ENCODE assay signal across 8 mouse cellular contexts in the genomic region with DNA sequence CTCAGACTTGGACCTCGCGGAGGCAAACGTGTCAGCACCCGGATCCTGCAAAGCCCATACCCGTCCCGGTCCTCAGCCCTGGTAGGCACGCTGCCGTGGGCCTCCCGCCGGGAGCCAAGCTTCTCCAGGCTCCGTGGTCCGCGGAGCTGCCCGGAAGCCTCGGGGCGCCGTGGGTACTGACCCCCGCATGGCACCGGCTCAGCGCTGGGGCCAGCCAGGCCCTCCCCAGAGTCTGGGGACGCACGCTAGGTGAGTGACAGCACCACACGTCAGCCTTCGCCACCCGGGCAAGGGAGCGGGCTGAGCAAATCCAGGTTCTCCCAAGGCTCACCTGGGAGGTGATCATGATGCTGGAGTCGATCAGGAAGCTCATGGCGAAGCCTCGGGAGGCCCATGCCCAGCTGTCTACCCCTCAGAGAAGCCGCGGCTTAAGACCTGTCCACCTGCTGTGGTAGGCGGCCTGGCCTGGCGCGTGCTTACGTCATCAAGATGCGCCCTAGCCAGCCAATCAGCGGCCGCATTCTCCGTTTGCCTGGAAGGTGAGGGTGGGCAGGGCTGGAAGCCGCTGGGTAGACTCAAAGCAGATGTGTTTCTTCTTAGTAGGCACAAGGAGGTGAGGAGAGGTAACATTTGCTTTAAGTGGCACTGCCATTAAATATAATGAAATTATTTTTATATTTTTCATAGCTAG. TPM values are rescaled to one million over a fixed set of nuclear protein-coding genes. Genes with fewer than 3 reads are reported as not detected.
DNase-seq lines count a peak whose midpoint lies in the region; ATAC-seq and TF ChIP-seq lines count a peak whose summit lies in the region.

Gpr89 (minus strand) TSS at position 496 of the 691 bp plus-strand sequence.

- peaks cover 3 to 8% of the 10 kb centered on the region in 2 experiments for H3K27me3 ChIP-seq in MEL (ENCODE audit: control insufficient read depth in 1 of 2, insufficient read depth in 2 of 2, low read length in 2 of 2)
- H3K27me3 ChIP-seq in cerebellum, adult 2 months (ENCODE audit: control insufficient read depth, insufficient read depth, low read length), result no peaks in the 10 kb centered on the region
- H3K27me3 ChIP-seq in forebrain, postnatal 0 days (ENCODE audit: insufficient read depth, low read length), result no peaks in the 10 kb centered on the region
- H3K27me3 ChIP-seq in lung, embryonic 15.5 days, result peaks cover 8% of the 10 kb centered on the region; the same call in 1 of the 2 replicates

- peak; percentile 96 for ATAC-seq in forebrain, postnatal 0 days
- ATAC-seq in lung, embryonic 15.5 days (ENCODE audit: borderline replicate concordance, extremely low read depth, low FRiP score, low TSS enrichment), result peak; percentile 94

- peak within 1 kb of the TSS; percentile 69 to 85 for H3K4me3 ChIP-seq in MEL (ENCODE audit: control insufficient read depth in 1 of 2, insufficient read depth in 1 of 2, low read depth in 2 of 2, low read length in 2 of 2)
- H3K4me3 ChIP-seq in cerebellum, adult 2 months (replicated peaks; ENCODE audit: insufficient read depth, low read depth, low read length), result peak within 1 kb of the TSS; percentile 77
- H3K4me3 ChIP-seq in forebrain, postnatal 0 days (ENCODE audit: low read depth, low read length), result peak within 1 kb of the TSS; percentile 80
- peak within 1 kb of the TSS; percentile 60 for H3K4me3 ChIP-seq in lung, embryonic 15.5 days

- peak within 1 kb of the TSS; percentile 67 for H3K4me2 ChIP-seq in forebrain, postnatal 0 days (ENCODE audit: low read depth)
- H3K4me2 ChIP-seq in lung, embryonic 15.5 days, result peak within 1 kb of the TSS; percentile 67

- TF ChIP-seq EP300 in MEL (IDR thresholded peaks at IDR 0.05; ENCODE audit: low read depth in 1 of 2, low read length in 2 of 2), result 0 out of 4 replicates have a peak, but pooled peaks of 1 of the 2 experiments have one; percentile 8

- 0 out of 2 replicates have a peak within 1 kb of the TSS, but pooled peaks have one; percentile 13 for H3K27ac ChIP-seq in MEL (ENCODE audit: control insufficient read depth, low read depth, low read length)
- peak within 1 kb of the TSS; percentile 54 for H3K27ac ChIP-seq in cerebellum, adult 2 months (ENCODE audit: insufficient read depth, low read length)
- H3K27ac ChIP-seq in forebrain, postnatal 0 days (ENCODE audit: low read depth, low read length), result peak within 1 kb of the TSS; percentile 66
- H3K27ac ChIP-seq in lung, embryonic 15.5 days, result no peak within 1 kb of the TSS

- WGBS in cerebellum, adult 2 months, result under 1% methylated on average over 40 of the region's 40 CpGs
- 3% methylated on average over 40 of the region's 40 CpGs for WGBS in forebrain, postnatal 0 days
- under 1% methylated on average over 40 of the region's 40 CpGs for WGBS in lung, embryonic 15.5 days

- peak within 1 kb of the TSS; percentile 86 for H3K9ac ChIP-seq in MEL (ENCODE audit: control insufficient read depth, low read depth, low read length, poor library complexity, severe bottlenecking)
- H3K9ac ChIP-seq in forebrain, postnatal 0 days, result peak within 1 kb of the TSS; percentile 84
- peak within 1 kb of the TSS; percentile 59 for H3K9ac ChIP-seq in lung, embryonic 15.5 days

- H3K36me3 ChIP-seq in MEL (ENCODE audit: control insufficient read depth in 1 of 2, insufficient read depth in 2 of 2, low read length in 2 of 2), result peaks cover 0 to 25% of the 10 kb centered on the region in 2 experiments; a peak in 2 of 4 replicates
- no peaks in the 10 kb centered on the region for H3K36me3 ChIP-seq in forebrain, postnatal 0 days (ENCODE audit: insufficient read depth)
- no peaks in the 10 kb centered on the region for H3K36me3 ChIP-seq in lung, embryonic 15.5 days

- peak; percentile 99 for DNase-seq in MEL (ENCODE audit: low read depth, low spot score)
- peak; percentile 95 to 97 for DNase-seq in cerebellum, adult 2 months
- DNase-seq in forebrain, postnatal 0 days, result peak; percentile 96
- DNase-seq in heart, postnatal 4 days, result peak; percentile 96
- DNase-seq in layer of hippocampus, adult 8-10 months (ENCODE audit: low spot score in 2 of 2), result peak; percentile 92 to 95
- DNase-seq in ovary, adult 18-20 months (ENCODE audit: low spot score), result peak; percentile 86
- DNase-seq in thymus, postnatal 0 days (ENCODE audit: low spot score), result peak; percentile 93

- H3K79me2 ChIP-seq in MEL (ENCODE audit: control insufficient read depth, insufficient read depth, low read length, poor library complexity), result peaks cover 16% of the 10 kb centered on the region

- H3K9me3 ChIP-seq in MEL (replicated peaks; ENCODE audit: insufficient read depth, low read length), result no peaks in the 10 kb centered on the region
- H3K9me3 ChIP-seq in forebrain, postnatal 0 days (ENCODE audit: low read length), result no peaks in the 10 kb centered on the region
- H3K9me3 ChIP-seq in lung, embryonic 15.5 days, result no peaks in the 10 kb centered on the region

- H3K4me1 ChIP-seq in MEL (ENCODE audit: control insufficient read depth in 1 of 2, insufficient read depth in 2 of 2, low read length in 2 of 2), result peaks cover 10 to 15% of the 10 kb centered on the region in 2 experiments
- H3K4me1 ChIP-seq in cerebellum, adult 2 months (ENCODE audit: control insufficient read depth, insufficient read depth, low read length), result no peaks in the 10 kb centered on the region
- H3K4me1 ChIP-seq in forebrain, postnatal 0 days (ENCODE audit: insufficient read depth), result no peaks in the 10 kb centered on the region
- peaks cover 5% of the 10 kb centered on the region for H3K4me1 ChIP-seq in lung, embryonic 15.5 days

- TF ChIP-seq RAD21 in MEL (IDR thresholded peaks at IDR 0.05; ENCODE audit: low read depth, low read length), result no peak

- no peak for TF ChIP-seq CTCF in MEL (IDR thresholded peaks at IDR 0.05 in 2 of 3, conservative IDR thresholded peaks at IDR 0.05 in 1 of 3; ENCODE audit: control insufficient read depth in 1 of 3, insufficient read depth in 1 of 3, low read depth in 2 of 3, low read length in 3 of 3, poor library complexity in 1 of 3, severe bottlenecking in 1 of 3)
- TF ChIP-seq CTCF in cerebellum, adult 2 months (IDR thresholded peaks at IDR 0.05; ENCODE audit: borderline replicate concordance, insufficient read depth, low read depth, low read length), result no peak
- no peak for TF ChIP-seq CTCF in forebrain, postnatal 0 days (IDR thresholded peaks at IDR 0.05; ENCODE audit: low read depth)

- TF ChIP-seq POLR2A in MEL (IDR thresholded peaks at IDR 0.05; ENCODE audit: control insufficient read depth in 1 of 2, insufficient read depth in 1 of 2, low read depth in 1 of 2, low read length in 2 of 2, poor library complexity in 1 of 2), result peak; percentile 86 to 99
- TF ChIP-seq POLR2A in cerebellum, adult 2 months (IDR thresholded peaks at IDR 0.05; ENCODE audit: borderline replicate concordance, insufficient read depth, low read length), result peak; percentile 94

TF ChIP-seq in MEL, 35 proteins besides CTCF, POLR2A, EP300 and RAD21 (continues in another document):
- TF ChIP-seq ZC3H11A (IDR thresholded peaks at IDR 0.05; ENCODE audit: low read depth, low read length), result no peak
- TF ChIP-seq ZKSCAN1 (IDR thresholded peaks at IDR 0.05; ENCODE audit: low read depth, low read length), result no peak
- peak; percentile 93 for TF ChIP-seq POLR2AphosphoS2 (IDR thresholded peaks at IDR 0.05; ENCODE audit: low read length)
- no peak; the same call in 1 of the 2 replicates for TF ChIP-seq CHD1 (IDR thresholded peaks at IDR 0.05; ENCODE audit: low read depth, low read length)
- TF ChIP-seq JUND (IDR thresholded peaks at IDR 0.05; ENCODE audit: low read depth, low read length), result no peak
- peak; percentile 67 for TF ChIP-seq TCF12 (IDR thresholded peaks at IDR 0.05; ENCODE audit: low read depth, low read length)
- no peak for TF ChIP-seq MYB (IDR thresholded peaks at IDR 0.05; ENCODE audit: low read depth, low read length)
- TF ChIP-seq ZNF384 (IDR thresholded peaks at IDR 0.05; ENCODE audit: low read depth, low read length), result no peak
- no peak for TF ChIP-seq MAFK (IDR thresholded peaks at IDR 0.05; ENCODE audit: borderline replicate concordance, low read depth, low read length)
- no peak for TF ChIP-seq SMC3 (IDR thresholded peaks at IDR 0.05; ENCODE audit: low read depth, low read length)
- peak; percentile 78 for TF ChIP-seq MYC (IDR thresholded peaks at IDR 0.05; ENCODE audit: low read depth, low read length)
- no peak for TF ChIP-seq ELF1 (IDR thresholded peaks at IDR 0.05; ENCODE audit: low read depth, low read length)
- peak; percentile 71 for TF ChIP-seq MAX (IDR thresholded peaks at IDR 0.05; ENCODE audit: low read length)
- no peak; the same call in 1 of the 2 replicates for TF ChIP-seq POLR2AphosphoS5 (IDR thresholded peaks at IDR 0.05; ENCODE audit: borderline replicate concordance, low read depth, low read length)
- no peak for TF ChIP-seq ETS1 (IDR thresholded peaks at IDR 0.05; ENCODE audit: low read depth, low read length)
- TF ChIP-seq USF1 (IDR thresholded peaks at IDR 0.05; ENCODE audit: low read depth, low read length), result no peak
- peak; percentile 89 for TF ChIP-seq HCFC1 (IDR thresholded peaks at IDR 0.05; ENCODE audit: low read depth, low read length)
- TF ChIP-seq RCOR1 (IDR thresholded peaks at IDR 0.05; ENCODE audit: low read depth, low read length), result no peak
- TF ChIP-seq NRF1 (IDR thresholded peaks at IDR 0.05; ENCODE audit: insufficient read depth, low read depth, low read length, poor library complexity, severe bottlenecking), result no peak
- no peak for TF ChIP-seq BHLHE40 (IDR thresholded peaks at IDR 0.05; ENCODE audit: borderline replicate concordance, low read depth, low read length)
- no peak for TF ChIP-seq E2F4 (IDR thresholded peaks at IDR 0.05; ENCODE audit: borderline replicate concordance, low read depth, low read length)
- peak; percentile 94 for TF ChIP-seq NELFE (IDR thresholded peaks at IDR 0.05; ENCODE audit: low read depth, low read length)
- TF ChIP-seq CHD2 (IDR thresholded peaks at IDR 0.05; ENCODE audit: low read length), result no peak
- no peak for TF ChIP-seq MAZ (IDR thresholded peaks at IDR 0.05; ENCODE audit: low read depth, low read length)

RNA-seq across cellular contexts. Expression of gene Gpr89, which starts in this region (rescaled TPM):
- 56.7 and 69.9 TPM in 2 replicates for total RNA-seq in MEL (2012; rRNA removed)
- 10 to 100 TPM in 1 of 2 experiments, not detected in 1; 56.7 TPM for polyA plus RNA-seq in MEL (2012; ENCODE audit: insufficient read depth in 1 of 2, insufficient read length in 2 of 2, low read depth in 1 of 2, low replicate concordance in 2 of 2, missing spikeins in 1 of 2)
- polyA plus RNA-seq in cerebellum, adult 2 months (2012; rRNA removed), result 19.0 TPM in 2 replicates
- total RNA-seq in forebrain, postnatal 0 days (2014; rRNA removed), result 17.8 and 24.1 TPM in 2 replicates
- 23.0 and 34.8 TPM in 2 replicates for polyA plus RNA-seq in forebrain, postnatal 0 days (2015; fragmentation: Nextera tagmentation; extraction: Ambion mirVana)
- 10 to 100 TPM; 17.8 to 22.7 TPM for total RNA-seq in heart, postnatal 4 days (2021)
- total RNA-seq in layer of hippocampus, adult 8-10 months (2022), result 10 to 100 TPM; 37.0 to 45.8 (median 44.7) TPM
- 35.4 and 38.1 TPM in 2 replicates for polyA plus RNA-seq in lung, embryonic 15.5 days (2015; fragmentation: Nextera tagmentation; extraction: Ambion mirVana)
- polyA plus RNA-seq in thymus, postnatal 0 days (2015; fragmentation: Nextera tagmentation; extraction: Ambion mirVana), result 34.4 and 39.4 TPM in 2 replicates
